Mouse (Mus musculus) ES-CJ7 (cell line): ENCODE data around the gene Uqcrh.

Experiments used
- DNase-seq: peaks from one replicate; pipeline ENCODE4 v3.0.0; 2011; ENCODE audit warnings: low read depth, low spot score

The Uqcrh gene

GRCm38 (mm10) chr4:116057559-116057958 lies 17.3 kb downstream of the Uqcrh start:
- DNase-seq: peak; percentile 62

- peak; percentile 96 for DNase-seq
Measured at GRCm38 (mm10) chr4:116053399-116053961, 21.4 kb downstream of the Uqcrh start, which contains the start of gene Nsun4. Gene Nsun4, minus strand, starts transcription at chr4:116053876.

- DNase-seq: peak; percentile 73
Measured at GRCm38 (mm10) chr4:116052526-116053293, 22.2 kb downstream of the Uqcrh start.

- no peak for DNase-seq
Measured at GRCm38 (mm10) chr4:116049211-116049610, 25.7 kb downstream of the Uqcrh start.

- DNase-seq: no peak
Measured at GRCm38 (mm10) chr4:116048130-116048920, 26.5 kb downstream of the Uqcrh start.

- DNase-seq: no peak
Measured at GRCm38 (mm10) chr4:116047681-116048080, 27.2 kb downstream of the Uqcrh start.

- no peak for DNase-seq
Measured at GRCm38 (mm10) chr4:116046604-116047003, 28.3 kb downstream of the Uqcrh start.

- DNase-seq: no peak
Measured at GRCm38 (mm10) chr4:116042186-116042585, 32.7 kb downstream of the Uqcrh start.

GRCm38 (mm10) chr4:116040466-116040865 lies 34.4 kb downstream of the Uqcrh start:
- no peak for DNase-seq

- DNase-seq: no peak
Measured at GRCm38 (mm10) chr4:116033374-116033773, 41.5 kb downstream of the Uqcrh start.

GRCm38 (mm10) chr4:116032906-116033305 lies 42.0 kb downstream of the Uqcrh start:
- no peak for DNase-seq

GRCm38 (mm10) chr4:116017902-116018746 lies 56.7 kb downstream of the Uqcrh start, which contains the start of gene Faah:
Gene Faah, minus strand, starts transcription at chr4:116017926.
- no peak for DNase-seq

GRCm38 (mm10) chr4:116017300-116017901 lies 57.5 kb downstream of the Uqcrh start:
- peak; percentile 77 for DNase-seq
